Mouse (Mus musculus) midbrain, embryonic 11.5 days (tissue): Measurements from ENCODE around the gene Trrap. TPM values are rescaled to one million over a fixed set of nuclear protein-coding genes. Genes with fewer than 3 reads are reported as not detected.

Experiments
- ATAC-seq: fragments of 200-750 bp; cut with Nextera tagmentation; 2 replicates; pipeline ENCODE4 v1.8.0; 2017; ENCODE audit warnings: moderate TSS enrichment, moderate library complexity; ENCODE audit not compliant: low FRiP score
- DNase-seq: peaks from one replicate; pipeline ENCODE4 v3.0.0; 2015; ENCODE audit warnings: low spot score; ENCODE audit errors: missing footprints
- H3K27ac ChIP-seq: fragments of 300-500 bp; sonication (generic); 2 replicates; pipeline ENCODE4 v1.5.1; 2014; ENCODE audit warnings: low read depth, low read length
- H3K27me3 ChIP-seq: fragments of 300-500 bp; sonication (generic); 2 replicates; pipeline ENCODE4 v1.6.1; 2014; ENCODE audit warnings: mild to moderate bottlenecking, low read length, moderate library complexity, mixed read lengths; ENCODE audit not compliant: control insufficient read depth, insufficient read depth
- H3K36me3 ChIP-seq: fragments of 300-500 bp; sonication (generic); 2 replicates; pipeline ENCODE4 v1.6.1; 2014; ENCODE audit warnings: mild to moderate bottlenecking, low read length, moderate library complexity, mixed read lengths; ENCODE audit not compliant: control insufficient read depth, insufficient read depth
- H3K4me1 ChIP-seq: fragments of 300-500 bp; sonication (generic); 2 replicates; pipeline ENCODE4 v1.6.1; 2014; ENCODE audit warnings: low read length; ENCODE audit not compliant: control insufficient read depth, insufficient read depth
- H3K4me2 ChIP-seq: fragments of 300-500 bp; sonication (generic); 2 replicates; pipeline ENCODE4 v1.6.1; 2014; ENCODE audit warnings: mild to moderate bottlenecking, moderate library complexity
- H3K4me3 ChIP-seq: fragments of 300-500 bp; sonication (generic); 2 replicates; pipeline ENCODE4 v1.5.1; 2014; ENCODE audit warnings: low read depth, low read length
- H3K9ac ChIP-seq: fragments of 300-500 bp; sonication (generic); 2 replicates; pipeline ENCODE4 v1.6.1; 2014; ENCODE audit warnings: low read length
- H3K9me3 ChIP-seq: fragments of 300-500 bp; sonication (generic); 2 replicates; pipeline ENCODE4 v1.6.1; 2016; ENCODE audit warnings: low read length; ENCODE audit not compliant: control insufficient read depth
- WGBS: fragments of 180-500 bp; shearing (Covaris S2); extraction: QIAGEN DNeasy Blood & Tissue Kit; methylation state at CpG from one replicate; pipeline ENCODE4 v1.1.7; 2014; 5-methylcytosine and 5-hydroxymethylcytosine counted together
- polyA plus RNA-seq: library from polyadenylated mRNA; unstranded; fragments of >200 nt; fragmentation: Nextera tagmentation; extraction: Ambion mirVana; gene quantifications from 2 replicates; pipeline ENCODE4 v1.2.1, GENCODE M21; 2014

Gene Trrap
- polyA plus RNA-seq, 1 experiment from 2014 or later = 91.8 TPM

GRCm38 (mm10) chr5:144849932-144850331 is 82.4 kb downstream of the Trrap start:
- no peak overlapping the region for H3K4me2 ChIP-seq
- H3K27ac ChIP-seq = no peak overlapping the region
- no peaks in the 10 kb centered on the region for H3K4me1 ChIP-seq
- no peak for ATAC-seq
- 91% methylated on average over 10 of the region's 10 CpGs for WGBS
- no peaks in the 10 kb centered on the region for H3K27me3 ChIP-seq
- peaks cover 65% of the 10 kb centered on the region for H3K36me3 ChIP-seq
- no peak overlapping the region for H3K4me3 ChIP-seq
- DNase-seq = no peak
- H3K9ac ChIP-seq = no peak overlapping the region
- no peaks in the 10 kb centered on the region for H3K9me3 ChIP-seq

GRCm38 (mm10) chr5:144851820-144852219 is 84.3 kb downstream of the Trrap start:
- WGBS = 91% methylated on average over 3 of the region's 3 CpGs
- no peak for DNase-seq
- H3K4me3 ChIP-seq = no peak overlapping the region
- H3K4me1 ChIP-seq = no peaks in the 10 kb centered on the region
- no peaks in the 10 kb centered on the region for H3K9me3 ChIP-seq
- no peak overlapping the region for H3K27ac ChIP-seq
- no peak overlapping the region for H3K4me2 ChIP-seq
- H3K9ac ChIP-seq = no peak overlapping the region
- no peak for ATAC-seq
- H3K27me3 ChIP-seq = no peaks in the 10 kb centered on the region
- H3K36me3 ChIP-seq = peaks cover 55% of the 10 kb centered on the region

- Histone ChIP-seq H3K36me3 (peaks cover 47% of the 10 kb centered on the region), H3K27me3 (no peaks in the 10 kb centered on the region), H3K4me3 (no peak overlapping the region), H3K4me2 (no peak overlapping the region), H3K9ac (no peak overlapping the region), H3K4me1 (no peaks in the 10 kb centered on the region), H3K9me3 (no peaks in the 10 kb centered on the region), H3K27ac (no peak overlapping the region)
- WGBS = 89% methylated on average over 5 of the region's 5 CpGs
- no peak for DNase-seq
- ATAC-seq = no peak
These were observed 86.4 kb downstream of the Trrap start for GRCm38 (mm10) chr5:144853931-144854330.

- ATAC-seq (no peak), DNase-seq (no peak)
- WGBS = 84% methylated on average over 6 of the region's 6 CpGs
- Histone ChIP-seq H3K4me1 (no peaks in the 10 kb centered on the region), H3K27ac (no peak overlapping the region), H3K36me3 (peaks cover 54% of the 10 kb centered on the region), H3K9me3 (peaks cover 6% of the 10 kb centered on the region; the same call in 1 of the 2 replicates), H3K4me2 (no peak overlapping the region), H3K4me3 (no peak overlapping the region), H3K9ac (no peak overlapping the region), H3K27me3 (no peaks in the 10 kb centered on the region)
These were observed 88.4 kb downstream of the Trrap start for GRCm38 (mm10) chr5:144855936-144856335.

- DNase-seq (no peak), ATAC-seq (no peak)
- 95% methylated on average over 15 of the region's 15 CpGs for WGBS
- Histone ChIP-seq H3K4me3 (no peak overlapping the region), H3K4me2 (no peak overlapping the region), H3K9ac (no peak overlapping the region), H3K9me3 (peaks cover 10% of the 10 kb centered on the region; the same call in 1 of the 2 replicates), H3K36me3 (peaks cover 36% of the 10 kb centered on the region), H3K27ac (no peak overlapping the region), H3K27me3 (no peaks in the 10 kb centered on the region), H3K4me1 (no peaks in the 10 kb centered on the region)
These were observed 91.0 kb downstream of the Trrap start for GRCm38 (mm10) chr5:144858527-144858926.

GRCm38 (mm10) chr5:144859284-144859683 is 91.8 kb downstream of the Trrap start:
- Histone ChIP-seq H3K4me1 (no peaks in the 10 kb centered on the region), H3K4me3 (no peak overlapping the region), H3K27me3 (no peaks in the 10 kb centered on the region), H3K9ac (no peak overlapping the region), H3K27ac (no peak overlapping the region), H3K4me2 (no peak overlapping the region), H3K9me3 (peaks cover 10% of the 10 kb centered on the region; the same call in 1 of the 2 replicates), H3K36me3 (peaks cover 31% of the 10 kb centered on the region)
- 95% methylated on average over 9 of the region's 9 CpGs for WGBS
- DNase-seq (no peak), ATAC-seq (no peak)

GRCm38 (mm10) chr5:144860913-144861312 is 93.4 kb downstream of the Trrap start:
- peaks cover 10% of the 10 kb centered on the region; the same call in 1 of the 2 replicates for H3K9me3 ChIP-seq
- ATAC-seq = no peak
- H3K4me1 ChIP-seq = no peaks in the 10 kb centered on the region

GRCm38 (mm10) chr5:144866923-144867322 is 99.4 kb downstream of the Trrap start:
- Histone ChIP-seq H3K9me3 (no peaks in the 10 kb centered on the region), H3K36me3 (no peaks in the 10 kb centered on the region), H3K4me1 (no peaks in the 10 kb centered on the region), H3K27me3 (no peaks in the 10 kb centered on the region), H3K4me3 (no peak overlapping the region), H3K4me2 (no peak overlapping the region), H3K9ac (no peak overlapping the region), H3K27ac (no peak overlapping the region)
- 89% methylated on average over 8 of the region's 8 CpGs for WGBS
- DNase-seq (no peak), ATAC-seq (no peak)

More at GRCm38 (mm10) chr5:144860913-144861312, 93.4 kb downstream of the Trrap start:
- peaks cover 29% of the 10 kb centered on the region for H3K36me3 ChIP-seq
- 97% methylated on average over 8 of the region's 8 CpGs for WGBS
- no peak overlapping the region for H3K27ac ChIP-seq
- no peak overlapping the region for H3K4me2 ChIP-seq
- H3K9ac ChIP-seq = no peak overlapping the region
- H3K27me3 ChIP-seq = no peaks in the 10 kb centered on the region
- H3K4me3 ChIP-seq = no peak overlapping the region
- DNase-seq = no peak

GRCm38 (mm10) chr5:144869466-144869865 is 101.9 kb downstream of the Trrap start:
- H3K4me3 ChIP-seq = no peak overlapping the region
- no peak for ATAC-seq

More at GRCm38 (mm10) chr5:144869466-144869865, 101.9 kb downstream of the Trrap start:
- no peak overlapping the region for H3K27ac ChIP-seq
- H3K9me3 ChIP-seq = no peaks in the 10 kb centered on the region
- H3K4me1 ChIP-seq = no peaks in the 10 kb centered on the region
- H3K9ac ChIP-seq = no peak overlapping the region
- WGBS = 62% methylated on average over 7 of the region's 7 CpGs
- no peak overlapping the region for H3K4me2 ChIP-seq
- no peaks in the 10 kb centered on the region for H3K27me3 ChIP-seq
- no peak for DNase-seq
- no peaks in the 10 kb centered on the region for H3K36me3 ChIP-seq
